Mouse (Mus musculus) fibroblast of lung, adult 2 months (primary cell): ENCODE data around the gene Slit3.

ENCODE experiments used
- DNase-seq: peaks from one replicate; pipeline ENCODE4 v3.0.0-alpha.2; 2011; ENCODE audit warnings: low read depth

The Slit3 gene

DNA sequence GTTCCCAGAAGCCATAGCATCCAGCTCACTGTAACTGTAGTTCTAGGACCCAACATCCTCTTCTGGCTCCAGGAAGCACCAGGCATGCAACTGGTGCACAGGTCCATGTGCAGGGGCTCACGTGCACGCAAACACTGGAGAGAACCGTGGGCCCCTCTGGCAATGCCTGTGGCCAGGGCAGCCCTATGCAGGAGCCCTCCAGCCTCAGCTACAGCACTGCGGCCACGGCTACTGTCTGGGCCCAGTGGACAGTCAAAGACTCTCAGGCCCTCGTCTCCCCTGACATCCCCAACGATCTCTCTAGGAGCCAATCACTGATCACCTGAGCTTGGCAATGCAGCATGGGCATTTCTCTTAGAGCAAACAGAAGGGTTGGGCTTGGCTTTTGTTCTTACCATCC, 572.6 kb downstream of the Slit3 start:
- no peak for DNase-seq

DNA sequence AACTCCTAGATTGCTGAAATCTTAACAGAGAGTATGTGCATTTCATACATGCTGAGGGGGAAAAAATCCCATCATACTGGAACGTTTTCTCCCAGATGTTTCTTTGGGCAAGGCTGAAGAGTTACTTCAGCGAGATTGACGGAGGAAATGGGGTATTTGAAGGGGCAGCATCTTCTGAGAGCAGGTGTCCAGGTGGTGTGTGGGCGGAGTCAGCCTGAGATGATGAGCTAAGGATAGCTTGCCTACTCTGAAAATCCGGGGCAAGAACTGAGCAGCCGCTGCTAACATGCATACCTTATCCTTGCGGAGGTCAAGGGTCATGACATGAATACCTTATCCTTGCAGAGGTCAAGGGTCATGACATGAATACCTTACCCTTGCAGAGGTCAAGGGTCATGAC, 576.5 kb downstream of the Slit3 start:
- no peak for DNase-seq

DNA sequence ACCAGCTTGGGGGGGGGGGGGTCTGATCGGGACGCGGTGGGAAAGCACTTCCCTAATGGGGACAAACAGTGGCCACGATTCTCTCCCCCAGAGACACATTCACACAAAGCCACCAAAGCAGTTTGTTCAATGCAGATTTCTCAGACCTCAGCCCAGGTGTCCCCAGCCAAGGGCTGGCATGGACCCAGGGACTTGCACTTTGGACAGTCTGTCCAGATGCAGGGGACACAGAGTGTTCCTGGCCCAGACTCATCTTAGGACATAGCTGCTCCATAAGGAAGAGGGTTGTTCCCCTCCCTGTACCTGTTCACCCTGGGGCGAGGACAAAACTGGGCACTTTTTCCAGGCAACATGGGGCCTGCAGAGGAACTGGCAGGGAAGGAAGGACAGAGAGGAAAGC, 577.9 kb downstream of the Slit3 start:
- no peak for DNase-seq

DNA sequence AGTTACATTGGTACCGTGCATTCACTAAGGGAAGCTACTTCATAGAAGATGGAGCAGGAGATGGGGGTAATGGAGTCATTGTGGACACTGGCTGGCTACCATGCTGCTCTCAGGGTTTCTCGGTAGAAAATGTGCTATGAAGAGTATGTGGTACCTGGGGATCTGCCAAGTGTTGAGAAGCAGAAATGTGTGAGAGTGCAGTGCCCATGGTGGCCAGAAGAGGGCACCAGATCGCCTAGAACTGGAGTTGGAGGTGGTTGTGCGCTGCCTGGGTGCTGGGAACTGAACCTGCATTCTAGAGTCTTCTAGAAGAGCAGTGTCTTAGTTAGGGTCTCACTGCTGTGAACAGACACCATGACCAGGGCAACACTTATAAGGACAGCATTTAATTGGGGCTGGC, 582.4 kb downstream of the Slit3 start:
- no peak for DNase-seq

DNA sequence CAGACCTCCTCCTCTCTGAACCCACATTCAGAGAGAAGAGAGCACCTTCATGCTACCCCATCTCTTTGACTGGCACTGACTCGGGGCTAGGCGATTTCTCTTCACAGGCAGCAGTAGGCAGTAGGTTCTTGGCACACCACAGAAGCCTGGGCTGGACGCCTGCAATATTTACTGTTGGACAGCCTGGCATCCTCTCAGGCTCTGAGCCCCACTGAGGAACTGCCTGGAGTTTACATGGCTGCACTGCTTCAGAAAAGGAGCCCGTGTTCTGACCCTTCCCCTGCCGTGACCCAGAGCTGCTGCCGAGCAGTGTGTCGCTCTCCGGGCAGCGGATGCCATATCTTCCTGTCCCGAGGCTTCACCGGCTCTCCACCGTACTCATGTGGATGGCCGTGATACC, 583.4 kb downstream of the Slit3 start:
- DNase-seq, result no peak

DNA sequence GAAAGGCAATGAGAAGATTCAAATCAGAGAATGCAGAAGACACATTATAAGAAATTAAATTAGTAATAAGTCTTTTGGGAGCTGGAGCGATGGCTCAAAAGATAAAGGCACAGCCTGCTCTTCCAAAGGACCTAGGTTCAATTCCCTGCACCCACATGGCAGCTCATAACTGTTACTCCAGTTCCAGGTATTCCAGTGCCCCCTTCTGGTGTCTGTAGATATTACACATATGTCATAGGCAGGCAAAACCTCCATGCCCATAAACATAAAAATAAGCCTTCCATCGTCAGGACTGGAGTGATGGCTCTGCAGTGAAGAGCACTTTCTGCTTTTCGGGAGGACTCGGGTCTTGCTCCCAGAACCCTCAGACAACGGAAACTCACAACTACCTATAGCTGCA, 583.9 kb downstream of the Slit3 start:
- DNase-seq, result no peak

DNA sequence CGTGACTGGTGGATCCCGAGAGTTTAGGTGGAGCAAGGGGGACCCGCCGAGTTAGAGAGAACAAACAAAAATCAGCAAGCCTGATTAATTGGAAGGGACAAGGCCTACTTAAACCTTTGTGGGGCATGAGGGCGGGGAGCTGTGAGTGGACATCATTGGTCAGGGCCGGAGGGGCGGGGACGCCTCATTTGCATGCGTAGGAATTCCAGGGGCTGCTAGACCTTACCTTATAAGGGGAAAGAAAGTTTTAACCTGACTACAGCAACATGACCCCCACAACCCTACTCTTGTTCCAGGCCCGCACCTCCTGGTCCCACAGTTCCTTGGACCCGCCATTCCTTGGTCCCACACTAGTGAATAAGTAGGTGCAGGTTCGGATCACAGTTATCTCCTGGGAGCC, 586.4 kb downstream of the Slit3 start:
- no peak for DNase-seq

DNA sequence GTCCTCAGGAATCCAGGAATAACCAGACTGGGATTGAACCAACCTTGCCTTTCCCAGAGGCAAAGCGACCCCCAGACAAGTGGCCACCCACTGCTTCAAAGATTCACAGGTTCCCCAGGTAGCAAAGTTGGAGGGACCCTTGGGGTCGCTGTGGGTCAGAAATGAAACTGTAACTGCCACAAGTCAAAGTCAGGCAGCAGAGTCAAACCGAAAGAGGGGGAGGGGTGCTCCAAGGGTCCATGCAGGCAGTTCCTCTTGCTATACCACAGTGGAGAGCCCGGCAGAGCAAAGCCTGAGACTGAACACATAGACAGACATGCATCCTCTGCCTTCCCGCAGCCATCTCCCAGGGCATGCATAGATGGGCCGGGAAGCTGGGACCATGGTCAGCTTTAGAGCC, 590.3 kb downstream of the Slit3 start:
- DNase-seq, result no peak

DNA sequence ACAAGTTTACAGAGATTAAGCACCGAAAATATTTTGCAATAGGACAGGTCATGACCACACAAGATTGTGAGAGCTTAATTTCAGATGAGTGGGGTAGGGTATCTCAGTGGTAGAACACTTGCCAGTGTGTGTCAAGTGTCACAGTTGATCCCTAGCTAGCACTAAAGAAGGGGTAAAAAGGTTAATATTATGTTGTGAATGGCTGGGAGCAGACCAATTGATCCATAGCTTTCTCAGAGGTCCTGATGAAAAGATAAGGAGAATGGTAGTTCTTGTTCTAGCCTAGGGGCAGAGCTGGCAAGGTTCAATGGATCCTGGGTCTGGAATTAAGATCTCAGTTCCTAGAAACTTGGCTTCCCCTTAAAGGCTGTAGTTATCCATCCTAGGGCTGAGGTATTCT, 597.9 kb downstream of the Slit3 start:
- DNase-seq, result no peak

DNA sequence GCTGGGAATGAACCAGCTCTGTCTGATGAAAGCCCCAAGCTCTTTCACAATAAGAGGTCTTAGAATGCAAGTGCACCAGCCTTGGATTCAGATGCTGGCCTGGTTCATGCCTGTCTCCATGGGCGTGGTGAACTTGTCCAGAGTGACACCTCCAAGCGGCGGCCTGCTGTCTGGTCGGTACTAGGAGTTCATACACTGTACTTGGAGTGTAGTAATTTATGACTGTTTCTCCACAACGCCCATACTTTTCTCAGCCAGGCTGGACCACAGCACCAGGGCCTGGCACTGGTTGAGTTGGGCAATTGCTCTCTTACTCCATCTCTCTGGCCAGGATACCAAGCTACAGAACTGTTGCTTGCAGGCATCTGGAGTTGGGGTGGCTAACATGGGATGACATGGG, 602.9 kb downstream of the Slit3 start:
- peak; percentile 19 for DNase-seq

DNA sequence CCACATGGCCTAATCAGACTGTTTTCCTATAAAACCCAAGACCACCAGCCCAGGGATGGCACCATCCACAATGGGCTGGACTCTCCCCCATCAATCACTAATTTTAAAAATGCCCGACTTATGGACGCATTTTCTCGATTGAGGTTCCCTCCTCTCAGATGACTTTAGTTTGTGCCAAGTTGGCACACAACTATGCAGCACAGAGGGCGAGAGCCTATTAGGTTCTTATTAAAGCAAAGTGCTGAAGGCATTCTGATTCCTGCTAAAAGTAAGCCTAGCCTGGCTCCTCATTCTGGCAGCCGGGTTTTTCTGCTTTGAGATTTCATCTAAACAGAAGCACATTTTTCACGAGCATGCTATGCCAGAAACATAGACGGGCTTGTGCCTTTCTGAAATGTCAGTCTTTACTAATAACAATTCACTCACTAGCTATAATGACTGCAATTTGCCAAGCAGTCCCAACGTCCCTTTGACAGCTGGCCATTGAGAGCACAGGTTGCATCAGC, 605.4 kb downstream of the Slit3 start:
- DNase-seq, result no peak

DNA sequence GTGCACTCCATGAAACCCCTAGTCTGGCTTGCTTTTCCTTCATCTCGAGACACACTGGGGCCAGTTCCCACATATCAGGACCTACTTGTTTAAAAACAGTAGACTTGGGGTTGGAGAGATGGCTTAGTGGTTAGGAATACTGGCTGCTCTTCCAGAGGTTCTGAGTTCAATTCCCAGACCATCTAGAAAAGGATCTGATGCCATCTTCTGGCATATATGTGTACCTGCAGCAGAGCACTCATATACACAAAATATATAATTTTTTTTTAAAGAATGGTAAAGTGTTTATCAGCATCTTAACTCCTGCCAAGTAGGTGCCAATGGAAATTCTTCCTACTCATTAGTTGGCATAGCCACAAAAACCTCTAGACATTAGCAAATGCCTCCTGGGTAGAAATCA, 607.2 kb downstream of the Slit3 start:
- DNase-seq, result no peak

DNA sequence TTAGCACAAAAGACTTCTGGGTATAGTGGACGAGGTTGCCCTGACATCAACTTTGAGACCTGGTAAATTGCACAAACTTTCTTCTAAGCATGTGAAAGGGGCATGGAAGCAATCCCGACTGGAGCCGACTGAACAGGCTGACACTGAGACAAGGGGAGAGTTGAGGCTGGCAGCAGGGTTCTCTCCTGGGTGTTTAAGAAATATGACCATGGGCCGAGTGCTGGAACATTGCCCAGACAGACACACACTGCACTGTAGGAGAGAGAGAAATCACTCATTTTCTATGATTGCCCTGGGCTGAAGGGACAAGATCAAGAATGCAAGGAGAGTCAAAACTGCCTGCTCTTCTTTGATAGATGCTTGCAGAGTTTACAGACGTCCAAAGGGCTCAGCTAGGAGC, 608.2 kb downstream of the Slit3 start:
- no peak for DNase-seq

DNA sequence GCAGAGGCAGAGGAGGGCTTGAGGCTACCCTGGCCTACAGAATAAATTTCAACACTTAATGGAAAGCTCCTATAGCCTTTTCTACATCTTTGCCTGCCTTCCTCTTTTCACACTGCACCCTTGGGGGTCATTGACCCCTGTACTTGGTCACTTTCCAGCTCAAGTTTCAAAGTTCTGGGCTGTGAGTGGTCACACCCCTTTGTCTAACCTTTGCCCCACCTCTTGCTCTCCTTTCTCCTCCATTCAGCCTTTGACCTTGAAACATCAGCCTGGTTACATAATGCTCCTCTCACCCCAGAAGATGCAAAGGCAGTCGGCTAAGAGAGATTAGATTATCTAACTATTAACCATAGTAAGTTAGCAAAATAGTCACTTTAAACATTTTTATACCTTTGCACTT, 611.3 kb downstream of the Slit3 start:
- DNase-seq, result no peak

DNA sequence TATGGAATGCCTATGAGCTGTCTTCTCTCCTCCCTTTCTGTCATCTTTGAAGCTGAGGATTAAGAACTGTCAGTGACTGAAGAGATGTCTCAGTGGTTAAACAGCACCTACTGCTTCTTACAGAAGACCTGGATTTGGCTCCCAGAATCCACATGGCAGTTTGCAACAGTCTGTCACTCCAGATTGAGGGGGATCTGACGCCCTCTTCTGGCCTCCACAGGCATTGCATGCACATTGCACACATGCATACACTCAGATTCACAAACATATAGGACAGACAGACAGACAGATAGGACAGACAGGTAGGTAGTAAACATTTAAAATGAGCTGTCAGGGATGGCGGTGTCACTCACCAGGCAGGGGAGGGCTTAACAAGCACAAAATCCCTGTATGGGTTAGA, 615.8 kb downstream of the Slit3 start:
- no peak for DNase-seq

DNA sequence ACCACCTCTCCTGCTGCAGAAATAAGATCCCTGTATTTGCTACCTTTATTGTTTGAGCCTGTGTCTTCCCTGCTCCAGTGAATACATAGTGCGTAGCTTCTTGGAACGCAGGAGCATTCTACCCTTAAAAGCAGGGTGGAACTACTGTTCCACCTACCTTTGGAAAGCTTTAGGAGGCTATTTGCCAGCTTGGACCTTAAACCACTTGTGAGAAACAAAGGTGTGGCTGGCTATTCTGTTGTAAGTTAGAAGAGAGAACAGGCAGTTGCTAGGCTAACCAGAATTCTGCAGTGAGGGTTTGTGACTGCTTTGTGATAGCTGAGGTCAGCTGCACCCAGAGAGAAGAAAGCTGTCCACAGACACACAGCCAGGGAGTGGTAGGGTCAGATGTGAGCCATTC, 616.2 kb downstream of the Slit3 start:
- DNase-seq, result no peak

DNA sequence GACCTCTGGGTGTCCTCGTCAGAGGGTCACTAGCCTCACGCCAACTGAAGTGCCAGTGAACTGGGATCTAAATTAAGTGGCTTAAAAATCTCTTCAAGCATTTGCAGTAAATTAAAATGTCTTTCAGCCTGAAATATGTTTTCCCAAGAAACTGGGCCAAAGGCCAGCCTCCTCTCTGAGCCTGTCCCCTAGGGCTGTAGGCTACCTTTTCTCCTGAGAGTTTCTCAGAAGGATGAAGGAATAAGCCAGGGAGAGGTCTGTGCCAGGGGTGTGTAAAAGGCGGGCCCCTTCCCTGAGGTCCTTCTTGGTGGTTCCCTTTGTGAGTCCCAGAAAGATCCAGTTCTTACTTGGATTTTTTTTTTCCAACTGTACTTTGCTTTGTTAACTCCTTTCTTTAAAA, 617.1 kb downstream of the Slit3 start:
- no peak for DNase-seq

DNA sequence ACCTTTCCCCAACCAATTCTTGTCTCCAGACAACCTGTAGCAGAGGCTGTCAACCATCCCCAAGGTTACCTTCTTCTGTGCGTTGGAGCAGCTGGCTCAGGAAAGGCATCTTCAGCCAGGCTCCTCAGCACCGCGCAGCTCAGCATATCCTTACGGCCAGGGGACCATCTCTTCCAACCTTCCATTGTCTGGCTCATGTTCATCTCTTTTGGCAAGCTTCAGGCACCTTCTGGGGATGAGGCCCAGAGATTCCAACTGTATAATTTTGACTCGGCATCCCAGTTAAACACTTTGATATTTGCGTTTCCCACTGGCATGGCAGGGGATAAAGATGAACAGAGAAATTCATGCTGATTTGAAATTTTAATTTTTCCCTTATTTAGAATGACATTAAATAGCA, 622.6 kb downstream of the Slit3 start:
- DNase-seq, result no peak

DNA sequence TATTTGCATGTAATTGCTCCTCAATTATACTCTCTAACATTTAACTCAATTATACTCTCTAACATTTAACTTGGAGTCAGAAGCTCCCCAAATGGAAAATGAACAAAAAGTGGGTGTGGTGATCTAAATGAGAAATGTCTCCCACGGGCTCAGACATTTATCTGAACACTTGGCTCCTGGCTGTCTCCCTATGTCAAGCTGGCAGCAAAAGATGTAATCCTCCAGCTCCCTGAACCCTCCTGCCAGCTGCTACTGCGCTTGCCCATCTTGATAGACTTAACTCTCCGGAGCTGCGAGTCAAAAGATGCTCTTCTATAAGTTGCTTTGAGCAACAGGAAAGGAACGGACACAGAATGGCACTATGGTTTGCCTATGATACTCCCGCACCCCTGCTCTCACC, 623.5 kb downstream of the Slit3 start:
- DNase-seq, result no peak

DNA sequence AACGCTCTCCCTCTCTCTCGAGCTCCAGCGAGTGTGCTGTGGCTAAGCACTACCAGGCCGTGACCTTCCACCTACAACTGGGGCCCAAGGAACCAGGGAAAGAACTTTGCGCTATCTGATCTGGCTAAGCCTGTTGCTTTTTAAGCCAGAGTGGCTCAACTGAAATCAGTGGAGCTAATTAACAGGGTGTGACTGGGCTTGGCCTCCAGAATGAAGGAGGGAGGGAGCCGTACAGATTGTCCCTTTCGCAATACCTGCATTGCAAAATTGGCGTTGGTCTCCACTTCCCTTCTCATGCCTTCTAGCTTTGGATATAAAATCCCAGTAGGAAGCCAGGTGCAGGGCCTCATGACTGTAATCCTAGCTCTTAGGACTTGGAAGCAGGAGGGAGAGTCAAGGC, 629.6 kb downstream of the Slit3 start:
- DNase-seq, result peak; percentile 88

DNA sequence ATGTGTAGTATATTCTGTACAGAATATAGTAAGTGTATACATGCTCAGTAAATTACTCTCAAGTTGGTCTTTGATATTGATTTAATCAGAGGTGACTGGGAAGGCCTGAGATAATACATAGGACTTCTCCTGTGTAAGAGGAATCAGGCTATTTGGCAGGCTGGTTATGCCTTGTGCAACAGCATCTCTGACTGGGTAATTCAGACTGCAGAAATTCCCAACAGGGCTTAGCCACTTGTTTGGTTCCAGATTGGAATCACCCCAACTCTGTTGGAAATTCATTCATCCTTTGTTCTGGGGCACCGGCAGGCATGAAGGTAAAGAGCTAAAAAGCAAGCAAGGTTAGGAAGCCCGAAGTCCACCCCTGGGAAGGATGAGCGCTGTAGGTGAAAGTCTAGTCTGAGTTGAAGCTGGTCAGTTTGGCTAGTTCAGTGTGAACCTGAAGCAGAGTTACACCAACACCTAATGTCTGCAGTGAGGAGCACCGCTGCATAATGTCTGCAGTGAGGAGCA, 633.9 kb downstream of the Slit3 start:
- peak; percentile 29 for DNase-seq

DNA sequence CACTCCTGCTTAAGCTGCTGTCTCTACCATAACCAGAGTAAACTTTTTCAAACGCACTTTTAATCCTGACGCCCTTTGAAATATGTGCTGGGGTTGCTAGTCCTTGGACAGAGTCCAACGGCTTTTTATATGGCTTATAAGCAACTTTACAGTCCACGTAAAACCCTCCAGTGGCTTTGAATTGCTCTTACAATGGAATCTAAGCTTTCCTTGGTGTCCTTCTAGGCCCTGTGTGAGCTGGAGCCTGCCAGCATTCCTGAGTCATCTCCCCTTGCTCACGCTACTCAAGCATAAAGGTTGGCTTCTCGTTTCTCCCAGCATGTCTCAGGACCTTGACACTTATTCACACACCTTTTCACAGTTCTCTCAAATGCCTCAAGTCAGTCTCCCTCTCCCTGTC, 634.5 kb downstream of the Slit3 start:
- DNase-seq, result no peak

DNA sequence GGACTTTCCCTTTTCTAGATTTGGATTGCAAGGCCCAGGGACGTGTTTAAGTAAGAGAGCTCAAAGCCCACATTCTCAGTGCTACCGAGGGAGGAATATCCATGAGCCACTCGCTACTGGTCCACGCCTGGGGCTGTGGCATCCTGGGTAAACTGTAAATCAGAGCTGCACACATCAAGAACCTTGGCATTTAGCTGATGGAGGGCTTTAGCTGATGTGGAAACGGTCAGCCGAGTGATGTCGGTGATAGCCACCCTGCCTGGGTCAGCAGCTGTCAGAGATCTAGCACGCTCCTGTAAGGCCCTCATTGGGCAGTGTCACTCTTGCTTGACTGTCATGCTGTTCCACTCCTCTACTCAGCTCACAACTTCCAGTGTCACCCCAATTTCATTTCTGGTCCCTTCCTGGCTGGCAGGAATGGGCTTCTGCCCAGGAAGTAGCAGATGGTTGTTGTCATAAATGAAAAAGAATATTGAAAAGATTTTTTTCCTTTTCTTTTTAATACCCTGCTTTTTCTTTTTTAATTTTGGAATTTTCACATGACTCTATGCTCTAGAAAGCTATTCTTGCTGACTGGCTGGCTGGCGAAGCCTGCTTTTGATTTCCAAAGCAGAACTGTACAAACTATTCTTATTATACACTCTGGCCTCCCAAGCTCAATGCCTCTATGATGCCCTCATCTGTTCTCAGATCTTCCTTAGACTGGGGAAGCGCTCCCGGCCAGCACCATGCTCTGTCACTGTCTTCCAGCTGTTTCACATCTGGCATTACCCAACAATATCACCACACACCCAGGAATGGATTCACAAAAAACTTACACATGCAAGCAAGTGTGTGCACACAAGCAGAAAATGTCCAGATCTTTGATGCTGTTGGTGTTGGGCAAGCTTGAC, 635.6 kb downstream of the Slit3 start:
- DNase-seq, result no peak
